Mouse (Mus musculus) liver, postnatal 0 days (tissue): ENCODE data around the gene Slit3.

Source experiments
- CTCF ChIP-seq: sonication (generic); IDR thresholded peaks from 2 replicates; pipeline ENCODE4 v1.5.1; 2016; ENCODE audit warnings: antibody characterized with exemption, low read depth
- EP300 ChIP-seq: IDR thresholded peaks from 2 replicates; pipeline ENCODE4 v1.6.1; 2016; ENCODE audit warnings: antibody characterized with exemption, low read depth, mild to moderate bottlenecking

DNA sequence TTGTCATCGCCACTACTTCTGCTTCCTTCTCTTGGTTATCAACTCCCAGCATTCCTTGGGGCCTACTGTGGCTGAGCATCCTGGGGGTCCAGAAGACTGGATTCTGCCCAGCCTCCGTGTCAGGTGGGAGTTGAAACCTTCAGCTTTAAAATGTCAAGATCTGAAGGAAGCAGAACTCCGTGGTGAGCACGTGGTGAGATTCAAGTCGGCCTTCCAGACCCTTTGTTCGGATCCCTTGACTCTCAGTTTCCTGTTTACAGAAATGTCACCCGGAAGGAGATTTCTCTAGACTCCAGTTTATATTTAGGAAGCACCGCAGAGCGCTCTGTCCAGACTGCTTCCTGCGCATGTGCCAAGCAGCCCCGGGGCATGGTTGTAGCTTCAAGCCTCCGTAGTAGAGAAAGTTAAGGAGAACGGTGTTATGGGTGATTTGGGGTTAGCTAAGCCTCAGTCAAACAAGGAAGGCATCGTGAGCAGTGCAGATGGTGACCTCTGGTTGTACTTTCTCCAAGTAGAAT is 167.8 kb downstream of the Slit3 start:
- no peak for TF ChIP-seq EP300
- TF ChIP-seq CTCF = no peak
